Mouse (Mus musculus) kidney, adult 18-20 months (tissue): ENCODE data around the gene Nsun4.

Experiments used
- DNase-seq: peaks from one replicate; pipeline ENCODE4 v3.0.0; 2021

Nsun4 gene

DNA sequence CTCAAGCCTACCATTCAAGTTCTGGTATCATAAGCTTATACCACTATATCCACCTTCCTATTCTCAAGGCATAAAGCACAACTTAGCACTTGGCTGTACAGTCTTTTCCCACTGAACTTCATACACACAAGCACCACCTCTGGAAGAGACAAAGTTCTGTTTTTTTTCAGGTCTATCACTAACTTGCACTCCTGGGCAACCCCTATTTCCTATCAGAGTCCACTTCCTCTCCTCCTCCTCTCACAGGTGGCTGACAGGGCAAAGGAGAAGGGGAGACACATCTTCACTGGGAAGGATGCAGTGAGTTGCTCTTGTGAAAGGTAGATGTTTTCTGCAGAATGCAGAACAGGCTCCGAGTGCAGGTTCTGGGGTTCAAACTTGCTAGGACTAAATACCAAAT is 6.0 kb downstream of the Nsun4 start:
- DNase-seq: no peak

GRCm38 (mm10) chr4:116046604-116047003 is 7.1 kb downstream of the Nsun4 start:
- DNase-seq: no peak

DNA sequence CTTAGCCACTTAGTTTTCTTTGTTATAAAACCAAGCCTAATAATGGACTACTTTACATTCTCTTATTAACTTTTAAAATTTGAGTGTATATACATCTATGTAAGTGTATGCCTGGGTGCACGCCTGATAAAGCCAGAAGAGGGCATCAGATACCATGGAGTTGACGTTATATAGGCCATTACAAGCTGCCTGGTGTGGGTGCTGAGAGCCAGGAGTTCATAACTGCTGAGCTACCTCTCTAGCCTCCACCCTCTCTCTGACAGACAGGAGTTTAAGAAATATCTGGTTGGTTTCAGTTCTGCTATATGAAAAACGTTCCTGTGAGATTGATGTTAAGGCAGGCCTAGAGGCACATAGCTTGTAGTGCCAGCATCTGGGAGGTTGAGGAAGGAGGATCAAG is 11.5 kb downstream of the Nsun4 start:
- DNase-seq: no peak

- no peak for DNase-seq
Measured at GRCm38 (mm10) chr4:116040466-116040865, 13.2 kb downstream of the Nsun4 start.

DNA sequence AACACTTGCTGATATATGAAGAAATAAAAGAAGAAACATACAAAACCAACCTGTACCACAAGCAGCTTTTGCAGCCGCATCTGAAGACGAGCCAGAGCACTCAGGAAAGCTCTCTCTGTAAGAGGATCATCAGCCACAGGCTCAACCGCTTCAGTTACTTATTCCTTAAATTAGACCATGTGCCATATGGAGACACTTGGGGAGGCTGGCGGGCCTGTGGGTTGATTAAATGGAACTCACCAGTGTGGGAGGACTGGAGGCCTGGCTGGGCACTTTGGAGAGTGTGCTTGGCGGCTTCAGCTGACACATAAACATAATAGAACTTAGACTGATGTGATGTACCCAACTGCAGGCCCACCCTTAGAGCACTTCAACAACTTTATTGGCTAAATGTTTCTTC is 20.3 kb downstream of the Nsun4 start:
- DNase-seq: no peak

DNA sequence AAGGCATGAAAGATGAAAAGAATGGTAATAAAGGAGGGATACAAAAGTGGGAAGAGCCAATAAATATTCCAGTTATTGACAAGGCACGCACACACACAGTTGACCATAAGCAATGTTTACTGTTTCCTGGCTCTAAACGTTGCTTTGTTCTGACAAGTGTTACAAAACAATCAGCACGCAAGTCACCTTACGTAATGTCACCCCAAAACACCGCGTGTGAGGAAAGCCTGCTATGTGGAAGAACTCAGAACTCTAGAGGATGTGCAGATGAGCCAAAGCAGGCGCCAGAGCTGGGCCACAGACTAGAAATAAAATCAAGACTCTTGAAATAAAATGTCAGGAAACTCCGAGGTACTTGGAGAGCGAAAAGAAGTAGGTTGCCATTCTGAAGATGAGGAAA is 20.8 kb downstream of the Nsun4 start:
- DNase-seq: no peak

- DNase-seq: no peak
Measured at GRCm38 (mm10) chr4:116017902-116018746, 35.6 kb downstream of the Nsun4 start, which contains the start of gene Faah. TSS of gene Faah (minus strand) at chr4:116017926.

- peak; percentile 87 for DNase-seq
Measured at GRCm38 (mm10) chr4:116017300-116017901, 36.3 kb downstream of the Nsun4 start.

- no peak for DNase-seq
Measured at GRCm38 (mm10) chr4:116016862-116017299, 36.8 kb downstream of the Nsun4 start.

DNA sequence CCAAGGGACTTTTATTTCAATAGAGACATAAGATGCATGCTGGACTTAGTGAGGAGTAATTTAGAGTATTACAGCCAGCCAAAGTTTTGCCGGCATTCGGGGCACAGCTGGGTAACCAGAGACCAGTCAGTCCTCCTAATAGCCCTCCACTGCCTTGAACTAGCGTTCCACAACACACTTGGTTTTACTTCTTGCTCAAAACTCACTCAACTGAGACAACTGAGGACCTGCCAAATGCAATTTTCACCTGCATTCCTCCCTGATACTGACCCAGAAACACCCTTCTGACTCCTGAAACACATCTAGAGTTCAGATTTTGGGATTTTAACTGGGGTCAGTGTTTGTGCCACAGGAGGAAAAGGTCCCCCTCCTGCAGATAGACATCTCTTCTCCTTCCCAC is 37.3 kb downstream of the Nsun4 start:
- DNase-seq: peak; percentile 43

DNA sequence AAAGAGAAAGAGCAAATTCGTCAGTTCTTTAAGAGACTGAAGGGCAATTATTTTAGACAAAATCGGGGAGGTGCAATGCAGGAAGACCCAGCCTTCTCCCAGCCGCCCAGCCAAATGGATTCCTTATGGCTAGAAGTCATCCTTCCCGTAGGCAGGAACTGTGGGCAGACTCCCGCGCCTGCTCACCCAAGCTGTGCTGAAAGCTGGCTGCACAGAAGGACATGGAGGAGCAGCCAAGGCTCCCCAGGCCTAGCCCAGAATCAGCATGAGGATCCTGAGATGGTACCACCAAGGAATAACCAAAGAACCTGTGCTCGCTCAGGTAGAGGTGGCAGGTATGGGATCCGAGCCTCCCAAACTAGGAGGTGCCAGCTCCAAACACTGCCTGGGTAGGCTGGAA is 37.7 kb downstream of the Nsun4 start:
- peak; percentile 8 for DNase-seq

GRCm38 (mm10) chr4:116015502-116015901 is 38.2 kb downstream of the Nsun4 start:
- no peak for DNase-seq

DNA sequence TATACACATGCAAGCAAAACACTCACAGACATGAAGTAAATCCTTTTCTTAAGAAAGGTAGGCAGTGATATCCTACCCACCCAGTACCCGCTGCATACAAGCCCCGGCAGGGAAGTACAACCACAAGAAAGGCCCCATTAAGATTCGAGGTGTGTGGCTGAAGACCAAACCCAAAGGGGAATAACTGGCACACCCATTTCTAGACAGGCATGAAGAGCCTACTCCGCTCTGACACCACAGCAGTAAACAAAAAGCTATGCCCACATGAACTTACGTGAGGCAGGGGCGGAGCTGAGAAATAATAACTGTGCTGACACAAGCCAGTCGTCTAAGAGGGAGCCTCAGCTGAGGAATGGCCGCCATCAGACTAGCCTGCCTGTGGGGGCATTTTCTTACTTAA is 43.5 kb downstream of the Nsun4 start:
- no peak for DNase-seq

GRCm38 (mm10) chr4:116001206-116001605 is 52.5 kb downstream of the Nsun4 start:
- no peak for DNase-seq

DNA sequence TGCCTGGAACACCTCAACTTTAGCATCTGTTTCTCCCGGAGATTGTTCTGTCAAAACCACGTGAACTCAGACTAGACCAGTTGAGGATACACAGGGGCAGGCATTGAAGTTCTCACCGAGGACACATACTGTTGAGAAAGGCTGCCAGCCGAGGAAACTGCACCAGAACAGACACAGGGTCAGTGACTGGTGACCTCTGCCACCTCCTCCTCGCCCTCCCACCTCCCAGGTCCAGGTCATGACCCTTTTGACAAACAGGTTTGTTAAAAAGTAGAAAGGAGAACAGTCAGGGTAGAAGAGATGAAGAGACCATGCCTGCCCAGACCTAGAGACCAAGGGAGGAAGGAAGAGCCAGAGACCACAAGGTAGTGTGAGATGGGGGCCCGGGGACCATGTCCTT is 53.0 kb downstream of the Nsun4 start:
- DNase-seq: no peak

GRCm38 (mm10) chr4:115996729-115997128 is 56.9 kb downstream of the Nsun4 start:
- DNase-seq: no peak

- DNase-seq: no peak
Measured at GRCm38 (mm10) chr4:115995376-115995730, 58.3 kb downstream of the Nsun4 start.

DNA sequence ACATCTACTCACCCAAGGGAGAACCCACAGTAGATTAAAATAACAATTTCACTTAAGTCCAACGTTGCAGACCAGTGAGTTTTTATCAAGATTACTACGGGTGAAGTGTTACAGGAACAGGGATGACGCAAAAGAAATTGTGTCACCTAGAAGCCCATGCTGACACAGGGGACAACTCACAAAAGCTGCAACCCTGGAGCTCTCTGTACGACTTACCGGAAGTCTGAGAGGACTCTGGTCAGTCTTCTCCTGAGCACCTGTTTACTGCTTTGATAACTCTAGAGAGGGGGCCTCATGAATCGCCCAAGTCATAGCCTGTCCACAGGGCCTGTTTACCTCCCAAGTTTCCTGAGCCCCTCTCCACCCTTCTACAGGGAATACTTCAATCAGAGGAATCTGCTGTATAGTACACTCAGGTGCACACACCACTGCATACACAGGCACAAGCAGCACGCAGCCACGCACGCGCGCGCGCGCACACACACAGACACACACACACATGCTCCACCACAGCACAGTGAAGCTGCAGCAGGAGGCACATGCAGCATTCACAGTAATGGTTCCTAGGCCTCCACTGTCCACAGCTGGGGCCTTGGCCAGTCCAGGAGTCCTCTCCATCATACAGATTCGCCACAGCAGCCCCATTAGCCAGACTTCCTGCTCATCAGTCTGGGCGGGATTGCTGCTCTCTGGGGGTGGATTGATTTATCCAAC is 58.9 kb downstream of the Nsun4 start:
- DNase-seq: no peak

- DNase-seq: no peak
Measured at GRCm38 (mm10) chr4:115989382-115989781, 64.3 kb downstream of the Nsun4 start.

GRCm38 (mm10) chr4:115987858-115988530 is 65.7 kb downstream of the Nsun4 start:
- no peak for DNase-seq

DNA sequence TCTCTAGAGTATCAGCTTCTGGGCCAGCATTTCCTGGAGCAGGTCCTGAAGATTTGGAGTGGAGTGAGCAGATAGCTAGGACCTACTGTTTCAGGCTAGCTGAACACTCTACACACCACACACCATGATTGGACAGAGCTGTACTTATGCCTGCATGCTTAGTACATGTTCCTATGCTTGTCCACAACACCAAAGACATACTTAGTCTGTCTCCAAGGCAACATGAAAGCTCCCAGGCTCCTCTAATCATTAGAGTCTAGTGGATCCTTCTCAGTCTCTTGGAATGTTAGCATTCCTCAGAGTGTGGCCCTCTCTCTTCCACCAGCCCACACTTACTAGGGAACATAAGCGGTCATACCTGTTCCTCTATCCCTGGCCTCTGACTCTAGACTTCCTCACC is 66.2 kb downstream of the Nsun4 start:
- no peak for DNase-seq

GRCm38 (mm10) chr4:115984967-115985366 is 68.7 kb downstream of the Nsun4 start:
- DNase-seq: no peak

DNA sequence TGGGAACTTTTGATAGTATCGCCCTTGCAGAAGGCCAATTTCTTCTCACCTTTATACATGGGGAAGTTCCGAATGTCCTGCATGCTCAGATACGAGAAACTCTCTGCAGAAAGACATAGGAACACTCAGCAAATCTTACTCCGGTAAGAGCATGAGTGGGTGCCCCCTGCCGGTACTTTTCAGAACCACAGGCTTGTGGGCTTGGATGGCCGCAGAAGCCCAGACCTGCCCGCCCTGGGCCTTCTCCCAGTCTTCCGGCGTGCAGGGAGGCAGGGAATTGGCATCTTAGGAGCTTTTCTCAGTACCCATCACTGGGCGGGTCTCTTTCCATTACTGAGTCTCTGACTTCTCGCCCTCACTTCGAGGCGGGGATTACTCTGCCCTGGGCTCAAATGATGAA is 69.6 kb downstream of the Nsun4 start:
- DNase-seq: peak; percentile 88
